Mouse (Mus musculus) adrenal gland, postnatal 4 days (tissue): ENCODE results near the gene Gm15013. TPM values are rescaled to one million over a fixed set of nuclear protein-coding genes. Genes with fewer than 3 reads are reported as not detected.
"Not testable (repeated sequence)": the region's sequence is repeated elsewhere in the genome, so short reads cannot be mapped to it uniquely, and the experiment has no call there.

ENCODE experiments used
- DNase-seq, 2 experiments: peaks; one replicate each; pipeline ENCODE4 v3.0.0; 2021 to 2022; ENCODE audit warnings: low spot score in 2 of 2, mixed read lengths in 2 of 2
- long read RNA-seq, 2 experiments: library from polyadenylated mRNA; stranded (forward); transcript quantifications; one replicate each; pipeline ENCODE4 v2.0.0; 2021
- total RNA-seq, 2 experiments: library from RNA; stranded (reverse); gene quantifications; 2 replicates each; pipeline ENCODE4 v1.2.3; 2021

The Gm15013 gene
- not detected for total RNA-seq
- long read RNA-seq, experiment 1, result 0 reads
- long read RNA-seq, experiment 2, result 0 reads

- DNase-seq, result no peak
Measured at GRCm38 (mm10) chrX:139714381-139714780, at the start of gene Gm15013. Gene Gm15013 (minus strand): TSS chrX:139714481.

GRCm38 (mm10) chrX:139762546-139762945 is 48.3 kb upstream of the Gm15013 start:
- no peak for DNase-seq

- DNase-seq, result not testable (repeated sequence)
Measured at GRCm38 (mm10) chrX:139758634-139759033, 44.4 kb upstream of the Gm15013 start.

GRCm38 (mm10) chrX:139751855-139752254 is 37.6 kb upstream of the Gm15013 start:
- peak; percentile 3 to 7 for DNase-seq

GRCm38 (mm10) chrX:139737066-139737465 is 22.8 kb upstream of the Gm15013 start:
- no peak for DNase-seq

- DNase-seq, result no peak
Measured at GRCm38 (mm10) chrX:139730541-139730940, 16.3 kb upstream of the Gm15013 start.

GRCm38 (mm10) chrX:139722350-139722749 is 8.1 kb upstream of the Gm15013 start:
- no peak for DNase-seq

GRCm38 (mm10) chrX:139684775-139685695 is 29.2 kb downstream of the Gm15013 start, which contains the start of gene Tbc1d8b:
Gene Tbc1d8b (plus strand): TSS chrX:139684996.
- peak; percentile 8 to 31 for DNase-seq

GRCm38 (mm10) chrX:139684410-139684774 is 29.9 kb downstream of the Gm15013 start:
- no peak for DNase-seq

GRCm38 (mm10) chrX:139665829-139666228 is 48.5 kb downstream of the Gm15013 start:
- no peak for DNase-seq

Other genes starting within 250 kb of the Gm15013 start
- 1 to 10 TPM in 1 of 2 experiments, under 1 TPM in 1; 0.98 to 1.2 TPM for gene D330045A20Rik, start 234.1 kb downstream of the Gm15013 start, total RNA-seq
- gene Rnf128, start 151.2 kb downstream of the Gm15013 start, total RNA-seq, result 10 to 100 TPM; 22.7 to 26.2 TPM
- gene Tbc1d8b, start 29.5 kb downstream of the Gm15013 start, total RNA-seq, result 1 to 10 TPM; 7.8 to 7.9 TPM
- under 1 TPM in 1 of 2 experiments, not detected in 1; 0.40 TPM for gene Ripply1, start 67.9 kb upstream of the Gm15013 start, total RNA-seq
- gene Cldn2, start 86.3 kb upstream of the Gm15013 start, total RNA-seq, result 10 to 100 TPM in 1 of 2 experiments, 1 to 10 TPM in 1; 2.6 to 16.2 TPM
- 10 to 100 TPM; 10.6 to 12.4 TPM for gene Morc4, start 157.2 kb upstream of the Gm15013 start, total RNA-seq